ENCODE assay signal across 27 mouse cellular contexts in genomic region chr10:16635463-16635862, GRCm38 (mm10).
"Had no signal": no experiment of that assay in that cellular context is flagged by ENCODE, and none has a peak within 500 bp of the region (broad histone marks: within the 10 kb centered on the region; RNA-seq: fewer than 3 reads in every experiment).

No protein-coding gene starts in this region.

- H3K27me3 ChIP-seq: heart, embryonic 12.5 days; heart, embryonic 13.5 days; heart, embryonic 15.5 days; hindbrain, embryonic 12.5 days; hindbrain, embryonic 13.5 days; hindbrain, embryonic 15.5 days; intestine, embryonic 15.5 days; kidney, embryonic 15.5 days had no signal

- H3K4me3 ChIP-seq: heart, embryonic 12.5 days; heart, embryonic 13.5 days; heart, embryonic 15.5 days; hindbrain, embryonic 10.5 days; hindbrain, embryonic 12.5 days; hindbrain, embryonic 13.5 days; hindbrain, embryonic 15.5 days; intestine, embryonic 15.5 days; kidney, embryonic 15.5 days; layer of hippocampus, adult 2 months; left cerebral cortex, adult 2 months had no signal

- H3K36me3 ChIP-seq: heart, embryonic 12.5 days; heart, embryonic 13.5 days; heart, embryonic 15.5 days; hindbrain, embryonic 10.5 days; hindbrain, embryonic 12.5 days; hindbrain, embryonic 13.5 days; hindbrain, embryonic 15.5 days; intestine, embryonic 15.5 days; kidney, embryonic 15.5 days had no signal

- DNase-seq: heart, postnatal 10 days; heart, postnatal 14 days; heart, postnatal 36 days; heart, postnatal 4 days; kidney, adult 11 months; kidney, adult 18-20 months; kidney, adult 2 months; kidney, adult 8-10 months; kidney, adult 9 months; kidney, postnatal 10 days; kidney, postnatal 14 days; kidney, postnatal 25 days; kidney, postnatal 36 days; kidney, postnatal 4 days; layer of hippocampus, adult 9-11 months; layer of hippocampus, postnatal 36 days had no signal
